Mouse (Mus musculus): ENCODE data around the gene Lamc1.
A peak's percentile ranks its signal among the peaks of the same experiment; 100 is the strongest.
"Not testable (repeated sequence)": the region's sequence is repeated elsewhere in the genome, so short reads cannot be mapped to it uniquely, and the experiment has no call there.

Gene Lamc1

GRCm38 (mm10) chr1:153332444-153333295 lies at the start of gene Lamc1:
TSS of gene Lamc1 (minus strand) at chr1:153332786.
- peak; percentile 61 for DNase-seq (ENCODE audit: extremely low spot score, low read depth, low spot score)

- no peak for DNase-seq (ENCODE audit: extremely low spot score, low read depth, low spot score)
Observed at GRCm38 (mm10) chr1:153380746-153381282, 48.2 kb upstream of the Lamc1 start.

- no peak for DNase-seq (ENCODE audit: extremely low spot score, low read depth, low spot score)
Observed at GRCm38 (mm10) chr1:153379832-153380231, 47.2 kb upstream of the Lamc1 start.

GRCm38 (mm10) chr1:153378587-153378986 lies 46.0 kb upstream of the Lamc1 start:
- no peak for DNase-seq (ENCODE audit: extremely low spot score, low read depth, low spot score)

GRCm38 (mm10) chr1:153376446-153376845 lies 43.9 kb upstream of the Lamc1 start:
- DNase-seq (ENCODE audit: extremely low spot score, low read depth, low spot score), result no peak

GRCm38 (mm10) chr1:153374136-153374535 lies 41.5 kb upstream of the Lamc1 start:
- DNase-seq (ENCODE audit: extremely low spot score, low read depth, low spot score), result no peak

GRCm38 (mm10) chr1:153371846-153372245 lies 39.3 kb upstream of the Lamc1 start:
- no peak for DNase-seq (ENCODE audit: extremely low spot score, low read depth, low spot score)

- DNase-seq (ENCODE audit: extremely low spot score, low read depth, low spot score), result no peak
Observed at GRCm38 (mm10) chr1:153369011-153369410, 36.4 kb upstream of the Lamc1 start.

GRCm38 (mm10) chr1:153367048-153367447 lies 34.5 kb upstream of the Lamc1 start:
- no peak for DNase-seq (ENCODE audit: extremely low spot score, low read depth, low spot score)

- DNase-seq (ENCODE audit: extremely low spot score, low read depth, low spot score), result no peak
Observed at GRCm38 (mm10) chr1:153361926-153362325, 29.3 kb upstream of the Lamc1 start.

- DNase-seq (ENCODE audit: extremely low spot score, low read depth, low spot score), result no peak
Observed at GRCm38 (mm10) chr1:153360556-153360955, 28.0 kb upstream of the Lamc1 start.

- DNase-seq (ENCODE audit: extremely low spot score, low read depth, low spot score), result no peak
Observed at GRCm38 (mm10) chr1:153357218-153357617, 24.6 kb upstream of the Lamc1 start.

- no peak for DNase-seq (ENCODE audit: extremely low spot score, low read depth, low spot score)
Observed at GRCm38 (mm10) chr1:153354466-153354865, 21.9 kb upstream of the Lamc1 start.

- no peak for DNase-seq (ENCODE audit: extremely low spot score, low read depth, low spot score)
Observed at GRCm38 (mm10) chr1:153353736-153354430, 21.3 kb upstream of the Lamc1 start.

GRCm38 (mm10) chr1:153351034-153351433 lies 18.4 kb upstream of the Lamc1 start:
- no peak for DNase-seq (ENCODE audit: extremely low spot score, low read depth, low spot score)

GRCm38 (mm10) chr1:153347726-153348125 lies 15.1 kb upstream of the Lamc1 start:
- DNase-seq (ENCODE audit: extremely low spot score, low read depth, low spot score), result no peak

GRCm38 (mm10) chr1:153347040-153347439 lies 14.5 kb upstream of the Lamc1 start:
- DNase-seq (ENCODE audit: extremely low spot score, low read depth, low spot score), result no peak

GRCm38 (mm10) chr1:153345699-153346291 lies 13.2 kb upstream of the Lamc1 start:
- DNase-seq (ENCODE audit: extremely low spot score, low read depth, low spot score), result no peak

- DNase-seq (ENCODE audit: extremely low spot score, low read depth, low spot score), result no peak
Observed at GRCm38 (mm10) chr1:153345002-153345401, 12.4 kb upstream of the Lamc1 start.

GRCm38 (mm10) chr1:153335451-153335850 lies 2.9 kb upstream of the Lamc1 start:
- not testable (repeated sequence) for DNase-seq (ENCODE audit: extremely low spot score, low read depth, low spot score)

- no peak for DNase-seq (ENCODE audit: extremely low spot score, low read depth, low spot score)
Observed at GRCm38 (mm10) chr1:153333296-153334121, 923 bp upstream of the Lamc1 start.

All from hindlimb bud, embryonic 11.5 days (tissue).